Mouse (Mus musculus): Measurements from ENCODE around the gene Terb2.

Gene Terb2

GRCm38 (mm10) chr2:122186106-122186505, at the start of gene Terb2, which contains the start of gene Patl2:
Gene Terb2 (plus strand): TSS chr2:122186272.
Gene Patl2 (minus strand): TSS chr2:122186189.
- no peak for DNase-seq (ENCODE audit: low read depth, low spot score)

GRCm38 (mm10) chr2:122137839-122138465, 48.1 kb upstream of the Terb2 start:
- DNase-seq (ENCODE audit: low read depth, low spot score), result peak; percentile 43

GRCm38 (mm10) chr2:122140815-122141214, 45.3 kb upstream of the Terb2 start:
- no peak for DNase-seq (ENCODE audit: low read depth, low spot score)

- DNase-seq (ENCODE audit: low read depth, low spot score), result no peak
Measured at GRCm38 (mm10) chr2:122141332-122141967, 44.6 kb upstream of the Terb2 start.

GRCm38 (mm10) chr2:122143111-122143510, 43.0 kb upstream of the Terb2 start:
- no peak for DNase-seq (ENCODE audit: low read depth, low spot score)

GRCm38 (mm10) chr2:122145756-122146155, 40.3 kb upstream of the Terb2 start:
- DNase-seq (ENCODE audit: low read depth, low spot score), result peak; percentile 64

- DNase-seq (ENCODE audit: low read depth, low spot score), result peak; percentile 39
Measured at GRCm38 (mm10) chr2:122146687-122147086, 39.4 kb upstream of the Terb2 start.

GRCm38 (mm10) chr2:122147508-122148241, 38.4 kb upstream of the Terb2 start, which contains the start of gene B2m:
Gene B2m (plus strand): TSS chr2:122147686.
- DNase-seq (ENCODE audit: low read depth, low spot score), result peak; percentile 98

- DNase-seq (ENCODE audit: low read depth, low spot score), result peak; percentile 89
Measured at GRCm38 (mm10) chr2:122148242-122148917, 37.7 kb upstream of the Terb2 start.

GRCm38 (mm10) chr2:122149316-122149715, 36.8 kb upstream of the Terb2 start:
- peak; percentile 55 for DNase-seq (ENCODE audit: low read depth, low spot score)

- DNase-seq (ENCODE audit: low read depth, low spot score), result peak; percentile 41
Measured at GRCm38 (mm10) chr2:122149716-122150115, 36.4 kb upstream of the Terb2 start.

GRCm38 (mm10) chr2:122151221-122151620, 34.9 kb upstream of the Terb2 start:
- DNase-seq (ENCODE audit: low read depth, low spot score), result no peak

GRCm38 (mm10) chr2:122152850-122153249, 33.2 kb upstream of the Terb2 start:
- DNase-seq (ENCODE audit: low read depth, low spot score), result no peak

- no peak for DNase-seq (ENCODE audit: low read depth, low spot score)
Measured at GRCm38 (mm10) chr2:122153681-122154365, 32.2 kb upstream of the Terb2 start.

GRCm38 (mm10) chr2:122154479-122154878, 31.6 kb upstream of the Terb2 start:
- no peak for DNase-seq (ENCODE audit: low read depth, low spot score)

- DNase-seq (ENCODE audit: low read depth, low spot score), result no peak
Measured at GRCm38 (mm10) chr2:122155292-122155691, 30.8 kb upstream of the Terb2 start.

GRCm38 (mm10) chr2:122156051-122156700, 29.9 kb upstream of the Terb2 start:
- DNase-seq (ENCODE audit: low read depth, low spot score), result peak; percentile 23

- no peak for DNase-seq (ENCODE audit: low read depth, low spot score)
Measured at GRCm38 (mm10) chr2:122157561-122157960, 28.5 kb upstream of the Terb2 start.

GRCm38 (mm10) chr2:122158362-122158802, 27.7 kb upstream of the Terb2 start:
- no peak for DNase-seq (ENCODE audit: low read depth, low spot score)

- DNase-seq (ENCODE audit: low read depth, low spot score), result no peak
Measured at GRCm38 (mm10) chr2:122159667-122160066, 26.4 kb upstream of the Terb2 start.

GRCm38 (mm10) chr2:122160680-122161079, 25.4 kb upstream of the Terb2 start, which contains the start of gene Trim69:
Gene Trim69 (plus strand): TSS chr2:122160700.
- peak; percentile 89 for DNase-seq (ENCODE audit: low read depth, low spot score)
